ENCODE assay signal across 14 mouse cellular contexts in the genomic region with DNA sequence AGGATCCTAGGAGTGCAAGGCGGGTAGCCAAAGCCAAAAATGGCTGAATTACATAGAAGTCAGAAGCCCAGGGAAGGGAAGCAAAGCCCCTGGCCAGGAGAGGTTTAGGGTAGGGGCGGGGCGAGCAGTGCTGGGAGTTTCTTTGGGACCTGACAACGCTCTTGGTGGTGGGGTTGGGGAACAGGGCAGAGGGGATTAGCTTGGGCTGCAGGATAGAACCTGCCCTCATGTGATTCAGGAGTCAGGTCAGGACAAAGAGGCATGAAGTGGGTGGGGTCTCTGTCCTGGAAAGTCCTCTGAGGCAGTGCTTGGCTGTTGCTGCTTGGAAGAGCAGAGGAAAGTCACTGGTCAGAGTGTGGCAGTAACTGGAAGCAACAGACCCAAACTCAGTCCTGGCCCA.
"Had no signal": no experiment of that assay in that cellular context is flagged by ENCODE, and none has a peak within 500 bp of the region (broad histone marks: within the 10 kb centered on the region; RNA-seq: fewer than 3 reads in every experiment).

No protein-coding gene starts in this region.

- H3K4me3 ChIP-seq: left cerebral cortex, adult 2 months; limb, embryonic 15.5 days; liver, embryonic 12.5 days; lung, embryonic 15.5 days; megakaryocyte, embryonic 14.5 days; midbrain, embryonic 15.5 days; neural tube, embryonic 12.5 days had no signal

- H3K27me3 ChIP-seq: limb, embryonic 15.5 days; liver, embryonic 12.5 days; lung, embryonic 15.5 days; megakaryocyte, embryonic 14.5 days; midbrain, embryonic 15.5 days; neural tube, embryonic 12.5 days had no signal

- DNase-seq: lung, postnatal 14 days; right cerebral cortex, postnatal 4 days; spleen, adult 18-20 months; thymus, adult 18-20 months; thymus, postnatal 14 days had no signal

- H3K27ac ChIP-seq: left cerebral cortex, adult 2 months; limb, embryonic 15.5 days; liver, embryonic 12.5 days; lung, embryonic 15.5 days; macrophage; midbrain, embryonic 15.5 days; neural tube, embryonic 12.5 days had no signal

- H3K9ac ChIP-seq: limb, embryonic 15.5 days; liver, embryonic 12.5 days; lung, embryonic 15.5 days; midbrain, embryonic 15.5 days; neural tube, embryonic 12.5 days had no signal

- H3K4me1 ChIP-seq: limb, embryonic 15.5 days; midbrain, embryonic 15.5 days; neural tube, embryonic 12.5 days had no signal

- H3K36me3 ChIP-seq: limb, embryonic 15.5 days; liver, embryonic 12.5 days; lung, embryonic 15.5 days; midbrain, embryonic 15.5 days; neural tube, embryonic 12.5 days had no signal

- H3K9me3 ChIP-seq: limb, embryonic 15.5 days; lung, embryonic 15.5 days; midbrain, embryonic 15.5 days had no signal

- ATAC-seq: liver, embryonic 12.5 days; midbrain, embryonic 15.5 days had no signal

- H3K4me2 ChIP-seq: limb, embryonic 15.5 days; liver, embryonic 12.5 days; lung, embryonic 15.5 days; midbrain, embryonic 11.5 days; midbrain, embryonic 15.5 days; neural tube, embryonic 12.5 days had no signal
